Mouse (Mus musculus): ENCODE data around the gene Armc12.
"Not testable (repeated sequence)": the region's sequence is repeated elsewhere in the genome, so short reads cannot be mapped to it uniquely, and the experiment has no call there.

Gene Armc12

GRCm38 (mm10) chr17:28533327-28533726 is 2.7 kb downstream of the Armc12 start:
- DNase-seq: no peak

- DNase-seq: no peak
These were observed 7.3 kb downstream of the Armc12 start for GRCm38 (mm10) chr17:28537881-28538280.

- DNase-seq: peak; percentile 26 to 42
These were observed 16.3 kb downstream of the Armc12 start for GRCm38 (mm10) chr17:28546925-28547324.

GRCm38 (mm10) chr17:28548550-28548949 is 17.9 kb downstream of the Armc12 start:
- no peak for DNase-seq

- DNase-seq: no peak
These were observed 18.5 kb downstream of the Armc12 start, which contains the start of gene Clpsl2 for GRCm38 (mm10) chr17:28549111-28549510. Gene Clpsl2, plus strand, starts transcription at chr17:28549411.

GRCm38 (mm10) chr17:28553040-28553793 is 22.6 kb downstream of the Armc12 start:
- DNase-seq: peak; percentile 81 to 85

- DNase-seq: not testable (repeated sequence)
These were observed 23.4 kb downstream of the Armc12 start for GRCm38 (mm10) chr17:28554021-28554420.

GRCm38 (mm10) chr17:28556635-28557396 is 26.2 kb downstream of the Armc12 start:
- DNase-seq: no peak

GRCm38 (mm10) chr17:28557772-28558171 is 27.2 kb downstream of the Armc12 start:
- DNase-seq: no peak

GRCm38 (mm10) chr17:28560598-28560997 is 30.0 kb downstream of the Armc12 start, which contains the start of gene Clps:
Gene Clps, minus strand, starts transcription at chr17:28560766.
- no peak for DNase-seq

GRCm38 (mm10) chr17:28561613-28562012 is 31.0 kb downstream of the Armc12 start:
- DNase-seq: no peak

- no peak for DNase-seq
These were observed 34.6 kb downstream of the Armc12 start for GRCm38 (mm10) chr17:28565181-28565580.

GRCm38 (mm10) chr17:28567541-28567940 is 36.9 kb downstream of the Armc12 start:
- no peak for DNase-seq

- DNase-seq: no peak
These were observed 41.3 kb downstream of the Armc12 start for GRCm38 (mm10) chr17:28571868-28572267.

- DNase-seq: no peak
These were observed 41.9 kb downstream of the Armc12 start for GRCm38 (mm10) chr17:28572521-28572920.

- DNase-seq: no peak
These were observed 42.3 kb downstream of the Armc12 start for GRCm38 (mm10) chr17:28572941-28573340.

- peak; percentile 81 for DNase-seq
These were observed 44.9 kb downstream of the Armc12 start, which contains the start of gene Lhfpl5 for GRCm38 (mm10) chr17:28575244-28576125. Gene Lhfpl5, plus strand, starts transcription at chr17:28575641.

- DNase-seq: peak; percentile 92 to 93
These were observed 49.8 kb downstream of the Armc12 start for GRCm38 (mm10) chr17:28580396-28580795.

GRCm38 (mm10) chr17:28581056-28581455 is 50.5 kb downstream of the Armc12 start:
- no peak for DNase-seq

- DNase-seq: peak in 1 of 2 experiments; percentile 22
These were observed 55.9 kb downstream of the Armc12 start for GRCm38 (mm10) chr17:28586509-28586908.

GRCm38 (mm10) chr17:28588591-28588990 is 58.0 kb downstream of the Armc12 start:
- no peak for DNase-seq
